Mouse (Mus musculus) CD4-positive, CD25-positive, alpha-beta regulatory T cell, adult 2 months (primary cell): ENCODE measurements around the gene Naa50.
A peak's percentile ranks its signal among the peaks of the same experiment; 100 is the strongest.

Experiments used
- DNase-seq: peaks from one replicate; pipeline ENCODE4 v3.0.0-alpha.2; 2012; ENCODE audit warnings: low read depth, low spot score

Gene Naa50

GRCm38 (mm10) chr16:44199066-44199703, 59.6 kb downstream of the Naa50 start:
- no peak for DNase-seq

GRCm38 (mm10) chr16:44200146-44200545, 60.5 kb downstream of the Naa50 start:
- no peak for DNase-seq

GRCm38 (mm10) chr16:44204331-44204730, 64.7 kb downstream of the Naa50 start:
- no peak for DNase-seq

GRCm38 (mm10) chr16:44205973-44206372, 66.3 kb downstream of the Naa50 start:
- DNase-seq = no peak

- DNase-seq = peak; percentile 30
Observed at GRCm38 (mm10) chr16:44210156-44211053, 70.8 kb downstream of the Naa50 start.

- DNase-seq = no peak
Observed at GRCm38 (mm10) chr16:44211054-44211414, 71.4 kb downstream of the Naa50 start.

- no peak for DNase-seq
Observed at GRCm38 (mm10) chr16:44212703-44213102, 73.1 kb downstream of the Naa50 start.
